Mouse (Mus musculus) left cerebral cortex, postnatal 25 days (tissue): ENCODE measurements around the gene Ager. TPM values are rescaled to one million over a fixed set of nuclear protein-coding genes. Genes with fewer than 3 reads are reported as not detected.

ENCODE experiments used
- DNase-seq, 2 experiments: peaks; one replicate each; pipeline ENCODE4 v3.0.0; 2022; ENCODE audit warnings: low spot score in 2 of 2, mixed read lengths in 1 of 2
- intact Hi-C: fragments of 180-260 bp; cut with DNase I; formaldehyde crosslinking; loops from one replicate; pipeline ENCODE4 v1.15.1; 2025
- total RNA-seq, 2 experiments: library from RNA; stranded (reverse); gene quantifications; 2 replicates each; pipeline ENCODE4 v1.2.3; 2021

Ager gene
- total RNA-seq, 2 experiments from 2014 or later, result 0.55 to 0.71 TPM

DNA sequence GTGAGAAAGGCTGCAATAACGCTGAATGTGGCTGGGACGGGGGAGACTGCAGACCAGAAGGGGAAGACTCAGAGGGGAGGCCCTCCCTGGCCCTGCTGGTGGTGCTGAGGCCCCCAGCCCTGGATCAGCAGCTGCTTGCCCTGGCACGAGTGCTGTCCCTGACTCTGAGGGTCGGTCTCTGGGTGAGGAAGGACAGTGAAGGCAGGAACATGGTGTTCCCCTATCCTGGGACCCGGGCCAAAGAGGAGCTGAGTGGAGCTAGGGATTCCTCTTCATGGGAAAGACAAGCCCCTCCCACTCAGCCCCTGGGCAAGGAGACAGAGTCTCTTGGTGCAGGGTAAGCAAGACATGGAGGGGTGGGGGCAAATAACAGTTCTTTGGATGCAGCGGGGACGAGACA is 14.3 kb upstream of the Ager start:
- no peak for DNase-seq
- intact Hi-C loops, result no loop called here

DNA sequence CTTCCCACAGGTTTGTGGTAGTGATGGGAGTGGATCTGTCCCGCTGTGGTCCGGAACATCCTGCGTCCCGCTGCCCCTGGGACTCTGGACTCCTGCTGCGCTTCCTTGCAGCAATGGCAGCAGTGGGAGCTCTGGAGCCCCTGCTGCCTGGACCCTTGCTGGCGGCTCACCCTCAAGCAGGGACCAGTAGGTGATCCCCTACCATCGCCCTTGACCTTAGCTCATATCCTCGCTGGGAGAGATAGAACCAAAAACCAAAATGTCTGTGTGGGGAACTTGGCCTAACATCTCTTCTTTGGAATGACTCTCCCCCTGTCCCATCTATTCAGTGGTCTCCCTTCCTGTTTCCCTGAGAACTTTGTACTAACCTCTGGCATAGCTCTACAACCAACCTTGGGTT is 13.8 kb upstream of the Ager start:
- intact Hi-C loops, result no loop called here
- no peak for DNase-seq

GRCm38 (mm10) chr17:34585121-34585520 is 12.5 kb upstream of the Ager start:
- DNase-seq, result peak in 1 of 2 experiments; percentile 47
- intact Hi-C loops, result no loop called here

DNA sequence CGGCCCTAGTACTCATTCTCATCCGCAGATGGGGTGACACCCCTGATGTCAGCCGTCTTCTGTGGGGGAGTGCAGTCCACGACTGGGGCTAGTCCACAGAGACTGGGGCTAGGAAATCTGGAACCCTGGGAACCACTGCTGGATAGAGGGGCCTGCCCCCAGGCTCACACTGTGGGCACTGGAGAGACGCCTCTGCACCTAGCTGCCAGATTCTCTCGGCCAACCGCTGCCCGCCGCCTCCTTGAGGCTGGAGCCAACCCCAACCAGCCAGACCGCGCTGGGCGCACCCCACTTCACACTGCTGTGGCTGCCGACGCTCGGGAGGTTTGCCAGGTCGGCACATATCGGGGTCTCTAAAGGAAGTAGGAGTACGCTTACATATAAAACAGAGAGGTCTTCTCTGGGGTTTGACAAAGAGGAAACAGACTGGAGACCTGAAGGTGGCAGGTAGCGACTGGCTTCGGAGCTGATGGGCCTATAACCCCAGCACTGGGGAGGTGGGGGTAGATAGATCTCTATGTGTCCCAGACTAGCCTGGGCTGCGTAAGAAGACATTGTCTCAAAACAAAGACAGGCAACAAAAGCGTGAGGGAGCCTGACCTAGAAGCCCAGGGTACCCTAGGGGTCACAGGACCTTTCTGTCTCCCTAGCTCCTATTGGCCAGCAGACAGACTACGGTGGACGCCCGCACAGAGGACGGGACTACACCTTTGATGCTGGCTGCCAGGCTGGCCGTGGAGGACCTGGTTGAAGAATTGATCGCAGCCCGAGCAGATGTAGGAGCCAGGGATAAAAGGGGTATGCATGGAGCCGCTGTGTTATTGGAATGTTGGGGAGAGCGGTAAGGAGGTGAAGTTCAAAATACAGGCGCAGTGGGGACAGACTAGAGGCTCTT is 11.5 kb upstream of the Ager start:
- intact Hi-C loops, result no loop called here
- DNase-seq, result no peak

DNA sequence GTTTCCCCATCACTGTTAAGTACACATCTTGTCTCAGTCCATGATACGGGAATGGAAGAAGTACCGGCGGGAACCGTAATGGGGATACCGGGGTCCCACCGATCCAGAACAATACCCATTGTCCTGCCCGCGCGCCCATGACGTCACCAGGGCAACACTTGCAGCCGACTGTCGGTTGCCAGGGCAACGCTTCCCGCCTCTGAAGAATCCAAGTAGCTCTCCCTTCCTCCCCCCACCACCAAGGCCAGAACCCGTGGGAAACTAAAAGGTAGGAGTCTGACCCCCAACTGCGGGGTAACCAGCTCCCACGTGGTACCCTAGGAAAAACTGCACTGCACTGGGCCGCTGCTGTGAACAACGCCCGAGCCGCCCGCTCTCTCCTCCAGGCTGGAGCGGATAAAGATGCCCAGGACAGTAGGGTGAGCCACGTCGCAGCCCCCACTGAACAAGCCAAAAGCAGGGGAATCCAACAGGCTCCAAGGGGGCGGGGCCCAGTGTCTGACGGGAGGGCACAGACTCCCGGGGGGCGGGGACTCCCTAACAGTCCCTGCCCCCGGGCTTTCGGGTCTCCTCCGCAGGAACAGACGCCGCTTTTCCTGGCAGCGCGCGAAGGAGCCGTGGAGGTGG is 10.8 kb upstream of the Ager start:
- intact Hi-C loops, result loop anchor here (1.0 kb wide), 1 partner anchor 465 kb away; the partner anchor contains the start of gene Brd2
- DNase-seq, result peak; percentile 90 to 92

DNA sequence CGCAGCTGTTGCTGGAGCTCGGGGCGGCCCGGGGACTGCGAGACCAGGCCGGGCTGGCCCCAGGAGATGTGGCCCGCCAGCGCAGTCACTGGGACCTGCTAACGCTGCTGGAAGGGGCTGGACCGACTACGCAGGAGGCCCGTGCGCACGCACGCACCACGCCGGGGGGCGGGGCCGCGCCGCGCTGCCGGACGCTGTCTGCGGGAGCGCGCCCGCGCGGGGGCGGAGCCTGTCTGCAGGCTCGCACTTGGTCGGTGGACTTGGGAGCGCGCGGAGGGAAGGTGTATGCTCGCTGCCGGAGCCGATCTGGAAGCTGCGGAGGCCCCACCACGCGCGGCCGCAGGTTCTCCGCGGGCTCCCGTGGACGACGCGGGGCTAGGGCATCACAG is 10.2 kb upstream of the Ager start:
- DNase-seq, result peak; percentile 99
- intact Hi-C loops, result loop anchor here (1.0 kb wide), 1 partner anchor 465 kb away; the partner anchor contains the start of gene Brd2

- intact Hi-C loops, result loop anchor here (1.0 kb wide), 1 partner anchor 466 kb away; the partner anchor contains the start of gene Brd2
- no peak for DNase-seq
These were observed 9.8 kb upstream of the Ager start for GRCm38 (mm10) chr17:34587814-34588213.

DNA sequence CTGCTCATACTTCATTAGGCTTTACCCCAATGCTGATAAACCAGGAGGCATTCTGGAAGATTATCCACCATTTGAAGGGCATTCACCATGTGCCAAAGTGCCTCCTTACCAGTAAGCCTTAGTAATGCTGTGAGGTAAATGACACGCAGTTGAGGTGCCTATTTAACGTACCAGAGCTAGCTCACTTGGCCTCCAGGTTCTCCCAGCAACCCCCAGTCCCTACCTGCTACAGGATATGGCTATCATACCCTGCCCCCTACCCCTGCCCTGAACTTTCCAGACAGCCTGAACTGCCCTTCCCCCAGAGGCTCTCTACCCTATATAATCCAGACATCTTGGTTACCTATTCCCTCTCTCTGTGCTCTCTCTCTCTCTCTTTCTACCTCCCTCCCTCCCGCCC is 8.9 kb upstream of the Ager start:
- no peak for DNase-seq
- intact Hi-C loops, result no loop called here

DNA sequence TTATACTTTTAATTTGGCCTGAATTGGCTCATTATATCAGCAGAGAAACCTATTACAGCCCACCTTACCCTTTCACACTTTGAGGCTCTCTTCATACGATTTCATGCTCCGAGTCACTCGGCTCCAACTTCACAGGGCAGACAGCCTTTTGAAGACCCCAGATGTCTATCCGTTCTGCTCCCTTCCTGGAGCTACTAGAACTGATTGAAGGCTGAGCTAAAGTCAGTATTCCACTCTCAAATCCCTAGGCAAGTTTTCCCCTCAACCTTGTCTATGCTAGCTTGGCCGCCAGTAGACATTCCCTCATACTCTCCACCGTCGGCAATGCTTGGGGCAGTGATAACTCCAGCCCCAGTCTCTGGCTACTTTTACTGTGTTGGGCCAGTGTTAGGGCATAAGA is 8.5 kb upstream of the Ager start:
- no peak for DNase-seq
- intact Hi-C loops, result no loop called here

DNA sequence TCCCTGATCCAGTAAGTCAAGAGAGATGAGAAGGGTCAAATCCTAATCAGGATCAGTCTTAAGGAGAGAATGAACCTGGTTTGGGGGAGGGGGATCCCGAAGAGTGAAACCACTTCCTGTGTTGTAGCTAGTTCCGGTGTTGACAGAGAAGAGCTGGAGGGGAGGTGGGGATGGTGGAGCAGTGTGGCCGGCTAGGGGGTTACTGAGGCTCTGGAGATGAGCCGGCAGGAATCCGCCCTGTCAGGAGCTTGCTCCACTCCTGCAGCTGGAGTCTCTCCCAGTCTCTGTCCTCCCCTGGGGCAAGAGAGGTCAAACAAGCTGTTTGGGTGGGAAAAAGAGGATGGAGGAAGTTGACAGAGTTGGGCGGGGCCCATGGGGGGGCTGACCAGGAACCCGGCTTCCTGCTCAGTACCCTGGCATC is 8.0 kb upstream of the Ager start, which contains the start of gene Gpsm3:
Gene Gpsm3, plus strand, starts transcription at position 126 of the 421 bp plus-strand sequence.
- intact Hi-C loops, result loop anchor here (5.0 kb wide), 1 partner anchor 38 kb away; the partner anchor contains the start of genes Ppt2 and Prrt1
- DNase-seq, result no peak

GRCm38 (mm10) chr17:34590154-34590987 is 7.3 kb upstream of the Ager start:
- no peak for DNase-seq
- intact Hi-C loops, result loop anchor here (5.0 kb wide), 1 partner anchor 37 kb away; the partner anchor contains the start of genes Ppt2 and Prrt1

DNA sequence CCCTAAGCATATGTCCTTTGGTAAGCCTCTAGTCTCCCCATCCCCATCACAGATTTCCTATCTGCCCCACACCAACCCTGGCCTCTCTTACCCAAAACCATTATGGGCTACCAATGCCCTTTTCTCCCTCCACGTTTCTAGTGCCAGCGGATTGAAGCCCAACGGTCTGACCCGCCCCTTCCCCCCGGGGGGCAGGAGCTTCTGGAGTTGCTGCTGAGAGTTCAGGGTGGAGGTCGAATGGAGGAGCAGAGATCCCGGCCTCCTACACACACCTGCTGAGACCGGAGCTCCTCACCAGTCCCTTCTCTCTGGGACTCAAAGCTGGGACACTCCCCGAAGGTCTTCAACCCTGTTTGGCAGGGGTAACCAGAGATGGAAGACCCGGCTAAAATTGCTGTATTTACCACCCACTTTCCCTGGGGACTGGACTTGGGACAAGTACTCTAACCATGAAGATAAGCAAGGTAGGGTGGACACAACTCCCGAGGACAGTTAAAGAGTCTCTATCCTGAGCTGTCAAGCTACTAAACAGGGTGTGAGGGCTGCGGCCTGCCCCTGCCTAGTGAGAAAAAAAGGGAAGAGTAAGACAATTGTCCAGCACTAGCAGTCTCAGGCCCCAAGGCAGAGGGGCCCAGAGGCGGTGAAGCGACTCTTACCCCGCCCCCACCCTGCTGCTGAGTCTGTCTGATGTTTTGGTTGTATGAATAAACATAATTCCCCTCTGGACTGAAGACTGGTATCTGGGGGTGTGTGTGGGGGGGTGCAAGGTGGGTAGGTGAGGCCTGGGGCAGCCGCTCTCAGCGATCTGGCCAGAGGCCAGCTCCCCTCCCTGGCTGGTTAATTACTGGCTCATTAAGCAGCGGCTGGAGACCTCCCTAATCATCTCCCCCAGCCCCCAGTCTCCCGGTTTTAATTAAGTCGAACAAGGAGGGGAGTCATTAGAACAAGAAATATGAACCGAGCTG is 6.4 kb upstream of the Ager start, which contains the start of gene Pbx2:
Gene Pbx2, plus strand, starts transcription at position 238 of the 965 bp plus-strand sequence.
- DNase-seq, result peak in 1 of 2 experiments; percentile 32
- intact Hi-C loops, result loop anchor here (5.0 kb wide), 1 partner anchor 36 kb away; the partner anchor contains the start of genes Ppt2 and Prrt1

- intact Hi-C loops, result loop anchor here (5.0 kb wide), 1 partner anchor 35 kb away; the partner anchor contains the start of genes Ppt2 and Prrt1
- peak; percentile 78 to 82 for DNase-seq
These were observed 5.7 kb upstream of the Ager start for GRCm38 (mm10) chr17:34591994-34592375.

DNA sequence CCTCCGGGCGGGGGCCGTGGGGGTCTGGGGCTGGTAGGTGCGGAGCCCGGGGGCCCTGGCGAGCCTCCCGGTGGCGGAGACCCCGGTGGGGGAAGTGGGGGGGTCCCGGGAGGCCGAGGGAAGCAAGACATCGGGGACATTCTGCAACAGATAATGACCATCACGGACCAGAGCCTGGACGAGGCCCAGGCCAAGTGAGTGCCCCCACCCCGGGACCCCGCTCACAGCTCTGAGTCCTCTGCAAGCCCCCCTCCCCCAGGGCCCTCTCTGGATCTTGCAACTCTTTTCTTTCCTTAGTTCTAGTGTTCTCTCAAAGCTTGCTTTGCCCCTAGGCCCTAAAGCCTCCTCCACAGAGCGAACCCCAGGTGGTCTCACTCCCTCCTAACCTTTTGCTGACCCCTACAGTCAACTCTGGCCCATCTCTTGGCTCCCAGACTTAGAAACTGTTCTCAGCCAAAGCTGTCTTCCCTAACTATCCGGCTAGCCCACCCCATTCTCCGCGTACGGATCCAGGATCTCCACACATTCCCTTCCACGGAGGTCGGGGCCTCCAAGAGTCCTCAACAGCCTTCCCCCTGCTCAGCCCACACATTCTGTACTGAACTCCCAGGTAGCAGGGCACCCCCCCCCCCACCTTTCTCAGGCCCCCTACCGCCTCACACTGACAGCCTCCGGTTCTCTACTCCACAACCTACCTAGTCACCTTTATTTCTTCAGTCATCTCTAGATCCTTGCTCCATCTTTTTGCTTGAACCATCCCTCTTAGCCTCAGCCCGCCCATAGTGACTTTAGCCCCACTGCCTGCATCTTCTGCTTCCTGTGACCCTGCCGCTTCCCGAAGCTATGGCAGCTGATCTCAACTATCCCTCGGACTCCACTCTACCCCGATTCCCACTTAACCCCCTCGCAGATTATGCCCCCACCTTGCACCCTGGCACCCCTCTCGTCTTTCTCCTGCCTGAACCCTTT is 4.8 kb upstream of the Ager start:
- peak in 1 of 2 experiments; percentile 48 for DNase-seq

DNA sequence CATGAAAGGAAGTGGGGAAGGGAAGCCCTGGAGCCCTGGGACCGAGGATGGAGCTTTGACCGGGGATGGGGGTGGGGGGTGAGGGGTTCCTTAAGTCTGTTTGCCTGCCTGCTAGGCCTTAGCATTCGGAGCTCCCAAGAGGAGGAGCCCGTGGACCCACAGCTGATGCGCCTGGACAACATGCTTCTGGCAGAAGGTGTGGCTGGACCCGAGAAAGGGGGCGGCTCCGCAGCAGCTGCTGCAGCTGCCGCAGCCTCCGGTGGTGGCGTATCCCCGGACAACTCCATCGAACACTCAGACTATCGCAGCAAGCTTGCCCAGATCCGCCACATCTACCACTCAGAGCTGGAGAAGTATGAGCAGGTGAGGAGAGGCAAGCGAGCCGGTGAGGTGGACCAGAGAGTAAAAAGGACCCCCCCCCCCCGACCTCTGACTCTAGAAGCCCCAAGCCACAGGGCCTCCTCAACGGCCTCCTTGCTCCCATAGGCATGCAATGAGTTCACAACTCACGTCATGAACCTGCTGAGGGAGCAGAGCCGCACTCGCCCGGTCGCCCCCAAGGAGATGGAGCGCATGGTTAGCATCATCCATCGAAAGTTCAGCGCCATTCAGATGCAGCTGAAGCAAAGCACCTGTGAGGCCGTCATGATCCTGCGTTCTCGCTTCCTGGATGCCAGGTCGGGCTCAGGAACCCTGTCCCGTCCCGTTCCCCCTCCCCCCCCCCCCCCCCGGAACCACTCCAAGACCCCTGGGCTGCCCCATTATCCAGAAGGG is 3.7 kb upstream of the Ager start:
- intact Hi-C loops, result loop anchor here (5.0 kb wide), 1 partner anchor 33 kb away; the partner anchor contains the start of genes Ppt2 and Prrt1
- no peak for DNase-seq

More for the DNA sequence above, 4.8 kb upstream of the Ager start:
- intact Hi-C loops, result loop anchor here (5.0 kb wide), 1 partner anchor 34 kb away; the partner anchor contains the start of genes Ppt2 and Prrt1

- intact Hi-C loops, result no loop called here
- no peak for DNase-seq
These were observed 1.6 kb upstream of the Ager start for GRCm38 (mm10) chr17:34596098-34596497.
